Mouse (Mus musculus): Measurements from ENCODE around the gene Pibf1. TPM values are rescaled to one million over a fixed set of nuclear protein-coding genes. Genes with fewer than 3 reads are reported as not detected.
A peak's percentile ranks its signal among the peaks of the same experiment; 100 is the strongest.

The Pibf1 gene
- total RNA-seq, 2 experiments from 2014 or later: 7.7 to 9.2 TPM

DNA sequence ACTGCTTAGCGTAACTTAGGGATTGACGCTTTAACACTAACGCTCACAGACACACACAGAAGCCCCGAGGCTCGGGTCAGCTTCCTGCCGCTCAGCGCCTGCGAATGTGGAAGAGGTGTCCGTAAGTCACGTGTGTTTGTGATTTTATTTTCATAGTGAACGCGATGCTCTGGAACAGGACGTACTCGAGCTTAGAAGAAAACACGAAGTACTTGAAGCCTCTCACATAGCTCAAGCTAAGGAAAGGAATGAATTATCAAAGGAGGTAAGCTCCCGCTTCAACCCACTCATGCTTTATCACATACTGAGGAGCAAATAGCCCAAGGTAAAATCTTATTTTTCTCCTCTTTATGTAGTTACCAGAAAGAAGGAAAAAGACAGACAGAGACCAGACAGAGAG, 37.1 kb downstream of the Pibf1 start:
- no peak for DNase-seq
- intact Hi-C loops (cut with DNase I): no loop called here

GRCm38 (mm10) chr14:99140036-99140435, 40.8 kb downstream of the Pibf1 start:
- no peak for DNase-seq
- intact Hi-C loops (cut with DNase I): loop anchor here (5.0 kb wide), 1 partner anchor 157 kb away; the partner anchor contains the start of gene Klf5

GRCm38 (mm10) chr14:99141786-99142633, 42.8 kb downstream of the Pibf1 start:
- intact Hi-C loops (cut with DNase I): loop anchor here (1.0 to 5.0 kb wide), 2 partner anchors 155 to 752 kb away; partner anchors contain the start of gene Klf5
- peak; percentile 80 to 89 for DNase-seq

GRCm38 (mm10) chr14:99146841-99147240, 47.6 kb downstream of the Pibf1 start:
- intact Hi-C loops (cut with DNase I): no loop called here
- no peak for DNase-seq

DNA sequence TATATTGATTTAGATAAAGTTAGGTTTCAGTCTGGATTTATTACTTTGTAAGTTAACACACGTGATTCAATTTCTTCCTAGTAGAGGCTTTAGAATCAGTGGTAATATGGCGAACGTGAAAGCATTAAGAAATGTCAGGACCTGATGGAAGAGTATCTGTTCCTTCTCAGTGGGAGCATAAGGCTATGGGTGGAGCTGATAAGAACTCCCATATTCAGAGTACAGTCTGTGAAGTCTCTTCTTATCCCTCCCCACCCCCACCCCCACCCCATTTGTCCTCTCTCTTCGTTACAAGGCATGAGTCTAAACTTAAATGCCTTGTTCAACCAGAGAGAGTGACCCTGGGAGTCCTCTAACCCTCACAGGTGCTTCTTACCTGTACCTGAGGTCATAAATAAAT, 53.5 kb downstream of the Pibf1 start:
- intact Hi-C loops (cut with DNase I): no loop called here
- no peak for DNase-seq

GRCm38 (mm10) chr14:99159940-99160339, 60.7 kb downstream of the Pibf1 start:
- no peak for DNase-seq
- intact Hi-C loops (cut with DNase I): no loop called here

DNA sequence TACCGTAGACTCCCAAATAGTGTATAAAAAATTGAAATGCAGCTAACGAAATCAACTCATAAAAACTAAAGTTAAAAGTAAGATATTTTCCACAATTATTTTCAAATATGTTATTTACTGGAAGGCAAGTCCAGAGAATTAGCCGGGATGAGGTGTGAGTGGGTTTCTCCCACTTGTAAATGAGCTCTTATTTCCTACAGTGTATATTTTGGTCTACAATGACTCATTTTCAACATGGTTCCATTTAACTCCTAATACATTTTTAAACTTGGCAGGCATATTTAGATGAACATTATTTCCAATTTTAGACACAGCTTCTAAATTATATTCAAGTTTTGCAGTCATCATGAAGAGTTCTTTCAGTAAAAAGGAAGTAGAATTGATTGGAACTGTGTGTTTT, 63.8 kb downstream of the Pibf1 start:
- intact Hi-C loops (cut with DNase I): no loop called here
- DNase-seq: no peak

- DNase-seq: no peak
- intact Hi-C loops (cut with DNase I): no loop called here
Measured at GRCm38 (mm10) chr14:99174138-99174745, 75.0 kb downstream of the Pibf1 start.

- DNase-seq: peak; percentile 36 to 54
- intact Hi-C loops (cut with DNase I): no loop called here
Measured at GRCm38 (mm10) chr14:99176559-99176958, 77.3 kb downstream of the Pibf1 start.

- intact Hi-C loops (cut with DNase I): no loop called here
- peak; percentile 69 to 73 for DNase-seq
Measured at GRCm38 (mm10) chr14:99190153-99190790, 91.0 kb downstream of the Pibf1 start.

GRCm38 (mm10) chr14:99205865-99206264, 106.6 kb downstream of the Pibf1 start:
- no peak for DNase-seq
- intact Hi-C loops (cut with DNase I): no loop called here

- DNase-seq: no peak
- intact Hi-C loops (cut with DNase I): no loop called here
Measured at GRCm38 (mm10) chr14:99206591-99206990, 107.4 kb downstream of the Pibf1 start.

- intact Hi-C loops (cut with DNase I): no loop called here
- no peak for DNase-seq
Measured at GRCm38 (mm10) chr14:99210431-99210830, 111.2 kb downstream of the Pibf1 start.

- intact Hi-C loops (cut with DNase I): no loop called here
- no peak for DNase-seq
Measured at GRCm38 (mm10) chr14:99218396-99219012, 119.3 kb downstream of the Pibf1 start.

- intact Hi-C loops (cut with DNase I): no loop called here
- peak in 1 of 2 experiments; percentile 3 for DNase-seq
Measured at GRCm38 (mm10) chr14:99219757-99220171, 120.5 kb downstream of the Pibf1 start.

GRCm38 (mm10) chr14:99225929-99226328, 126.7 kb downstream of the Pibf1 start:
- intact Hi-C loops (cut with DNase I): no loop called here
- no peak for DNase-seq

DNA sequence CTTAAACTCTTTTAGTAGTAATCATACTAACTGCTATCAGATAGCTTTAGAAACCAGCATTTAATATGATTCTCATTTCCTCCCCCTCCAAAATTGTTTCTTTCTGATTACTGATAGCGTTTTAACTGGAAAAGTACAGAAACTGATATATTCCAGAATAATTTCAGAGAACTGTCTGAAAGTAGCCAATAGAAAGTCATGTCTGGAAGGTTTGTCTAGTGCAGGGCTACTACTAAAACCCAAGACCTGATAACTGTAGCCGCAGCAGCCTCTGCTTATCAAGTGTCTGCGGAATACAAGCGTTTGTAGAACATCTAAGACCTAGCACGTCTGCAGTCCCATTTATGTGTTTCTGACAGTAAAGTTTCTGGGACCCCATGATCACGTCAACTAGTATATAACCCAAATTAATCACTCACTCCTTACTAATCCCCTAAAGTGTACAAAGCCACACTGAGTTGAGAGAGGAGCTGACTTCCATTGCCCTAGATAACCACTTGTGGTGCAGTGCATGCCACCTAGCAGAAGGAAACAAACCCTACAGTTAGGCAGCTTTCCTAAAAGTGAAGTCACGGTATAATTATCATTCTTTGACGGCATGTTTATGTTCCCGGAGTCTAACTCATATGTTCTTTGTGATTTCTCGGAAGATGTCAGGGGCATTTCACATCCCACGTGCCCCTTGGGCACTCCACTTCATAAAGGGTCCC, 130.0 kb downstream of the Pibf1 start:
- intact Hi-C loops (cut with DNase I): no loop called here
- DNase-seq: no peak

- intact Hi-C loops (cut with DNase I): no loop called here
- DNase-seq: no peak
Measured at GRCm38 (mm10) chr14:99233056-99233455, 133.8 kb downstream of the Pibf1 start.

DNA sequence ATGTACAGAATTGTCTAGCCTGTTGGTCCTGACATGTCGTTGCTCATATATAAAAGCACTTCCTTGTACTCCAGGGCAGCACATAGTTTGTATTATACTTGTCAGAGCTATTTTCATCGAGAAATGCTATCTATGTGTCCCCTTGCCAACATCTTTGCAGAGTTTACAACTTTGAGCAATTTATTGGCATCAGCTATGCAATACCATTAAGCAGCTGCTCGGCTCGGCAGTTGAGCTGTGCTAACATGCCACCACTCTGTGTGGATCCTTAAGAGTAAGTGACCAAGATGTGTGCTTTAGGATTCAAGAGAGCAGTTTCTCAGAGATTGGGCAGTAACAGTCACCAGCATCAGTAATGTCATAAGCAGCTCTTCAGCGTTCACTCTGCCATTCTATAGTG, 137.9 kb downstream of the Pibf1 start:
- intact Hi-C loops (cut with DNase I): no loop called here
- no peak for DNase-seq

DNA sequence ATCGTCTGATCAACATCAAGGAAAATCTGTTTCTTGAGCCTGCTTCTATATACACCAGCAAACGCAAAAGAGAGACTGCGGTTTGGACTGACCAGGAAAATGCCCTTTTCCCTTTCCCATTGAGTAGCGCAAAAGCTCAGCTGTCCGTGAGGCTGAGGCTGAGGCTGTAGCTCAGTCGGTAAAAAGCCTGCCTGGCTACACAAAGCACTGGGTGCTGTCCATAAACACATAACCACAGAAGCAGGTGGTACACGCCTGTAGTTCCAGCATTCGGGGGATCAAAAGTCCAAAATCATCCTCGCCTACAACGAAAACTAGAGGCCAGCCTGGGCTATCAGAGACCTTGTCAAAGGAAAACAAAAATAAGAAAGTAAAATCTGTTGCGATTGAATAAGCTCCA, 141.3 kb downstream of the Pibf1 start:
- intact Hi-C loops (cut with DNase I): no loop called here

More for the DNA sequence above, 141.3 kb downstream of the Pibf1 start:
- DNase-seq: no peak
